Mouse (Mus musculus) liver, embryonic 16.5 days (tissue): ENCODE measurements around the gene Tmcc1. TPM values are rescaled to one million over a fixed set of nuclear protein-coding genes. Genes with fewer than 3 reads are reported as not detected.
"Not testable (repeated sequence)": the region's sequence is repeated elsewhere in the genome, so short reads cannot be mapped to it uniquely, and the experiment has no call there.

Experiments used
- ATAC-seq: fragments of 200-750 bp; cut with Nextera tagmentation; 2 replicates; pipeline ENCODE4 v1.8.0; 2017; ENCODE audit warnings: low read depth, mild to moderate bottlenecking, moderate number of reproducible peaks, moderate library complexity
- H3K27ac ChIP-seq: fragments of 300-500 bp; sonication (generic); 2 replicates; pipeline ENCODE4 v1.5.1; 2014; ENCODE audit warnings: mild to moderate bottlenecking, low read length
- H3K27me3 ChIP-seq: fragments of 300-500 bp; sonication (generic); 2 replicates; pipeline ENCODE4 v1.6.1; 2014; ENCODE audit warnings: low read depth, low read length, mixed read lengths; ENCODE audit not compliant: control insufficient read depth, insufficient read depth
- H3K36me3 ChIP-seq: fragments of 300-500 bp; sonication (generic); 2 replicates; pipeline ENCODE4 v1.6.1; 2014; ENCODE audit warnings: mild to moderate bottlenecking; ENCODE audit not compliant: control insufficient read depth, insufficient read depth
- H3K4me1 ChIP-seq: fragments of 300-500 bp; sonication (generic); 2 replicates; pipeline ENCODE4 v1.6.1; 2014; ENCODE audit warnings: low read depth, low read length, mixed read lengths; ENCODE audit not compliant: control insufficient read depth
- H3K4me2 ChIP-seq: fragments of 300-500 bp; sonication (generic); 2 replicates; pipeline ENCODE4 v1.6.1; 2014; ENCODE audit warnings: low read depth, low read length, mixed read lengths
- H3K4me3 ChIP-seq: fragments of 300-500 bp; sonication (generic); 2 replicates; pipeline ENCODE4 v1.5.1; 2014; ENCODE audit warnings: low read depth, mild to moderate bottlenecking, low read length
- H3K9ac ChIP-seq: fragments of 300-500 bp; sonication (generic); 2 replicates; pipeline ENCODE4 v1.6.1; 2014; ENCODE audit warnings: low read depth, low read length
- H3K9me3 ChIP-seq: fragments of 300-500 bp; sonication (generic); replicated peaks from 2 replicates; pipeline ENCODE4 v1.6.1; 2016; ENCODE audit warnings: low read length; ENCODE audit not compliant: control insufficient read depth
- WGBS: fragments of 180-500 bp; shearing (Covaris S2); extraction: QIAGEN DNeasy Blood & Tissue Kit; methylation state at CpG from one replicate; pipeline ENCODE4 v1.1.7; 2014; ENCODE audit not compliant: insufficient replicate concordance; 5-methylcytosine and 5-hydroxymethylcytosine counted together
- polyA plus RNA-seq: library from polyadenylated mRNA; unstranded; fragments of >200 nt; fragmentation: Nextera tagmentation; extraction: Ambion mirVana; gene quantifications from 2 replicates; pipeline ENCODE4 v1.2.1, GENCODE M21; 2015

The Tmcc1 gene
- polyA plus RNA-seq, 1 experiment from 2014 or later = 3.6 TPM

DNA sequence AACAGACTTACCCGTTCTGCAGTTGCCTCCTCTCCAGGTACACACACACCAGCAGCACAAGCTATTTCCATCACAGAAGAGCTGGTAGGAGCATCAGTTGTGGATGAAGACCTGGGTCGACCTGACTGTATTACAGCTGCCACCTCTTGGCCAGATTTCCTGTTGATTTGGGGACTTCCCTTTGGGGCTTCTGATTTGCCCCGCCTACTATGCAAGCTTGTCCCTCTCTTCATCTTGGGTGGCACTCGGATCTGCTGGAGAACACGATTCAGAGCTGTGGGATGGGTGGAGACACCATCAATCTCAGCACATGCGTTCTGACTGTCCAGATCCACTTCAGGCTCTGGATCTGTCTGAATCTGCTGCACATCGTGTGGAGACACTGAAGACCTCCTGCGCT is 59.5 kb downstream of the Tmcc1 start:
- no peaks in the 10 kb centered on the region for H3K27me3 ChIP-seq
- 67% methylated on average over 8 of the region's 8 CpGs for WGBS
- no peak for ATAC-seq

DNA sequence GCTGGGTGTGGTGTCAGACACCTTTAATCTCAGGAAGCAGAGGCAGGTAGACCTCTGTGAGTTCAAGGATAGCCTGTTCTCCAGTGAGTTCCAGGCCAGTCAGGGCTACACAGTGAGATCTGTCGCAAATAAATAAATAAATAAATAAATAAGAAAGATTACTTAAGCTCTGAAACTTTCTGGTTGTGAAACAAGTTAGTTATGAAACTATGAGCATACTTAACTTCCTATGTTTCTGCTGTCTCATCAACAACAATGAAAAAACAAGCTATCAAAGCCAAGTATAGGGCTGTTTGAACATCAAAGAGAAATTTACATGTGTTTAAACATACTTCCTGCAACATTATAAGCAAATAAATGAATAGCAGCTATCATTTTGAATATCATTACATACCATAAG is 61.5 kb downstream of the Tmcc1 start:
- H3K27me3 ChIP-seq = no peaks in the 10 kb centered on the region
- WGBS = 63% methylated on average over 1 of the region's 1 CpGs

More for the DNA sequence above, 59.5 kb downstream of the Tmcc1 start:
- no peaks in the 10 kb centered on the region; the same call in 1 of the 2 replicates for H3K4me1 ChIP-seq
- H3K9me3 ChIP-seq = no peaks in the 10 kb centered on the region
- no peaks in the 10 kb centered on the region for H3K36me3 ChIP-seq
- H3K9ac ChIP-seq = no peak overlapping the region
- no peak overlapping the region for H3K4me3 ChIP-seq
- no peak overlapping the region for H3K27ac ChIP-seq
- no peak overlapping the region for H3K4me2 ChIP-seq

DNA sequence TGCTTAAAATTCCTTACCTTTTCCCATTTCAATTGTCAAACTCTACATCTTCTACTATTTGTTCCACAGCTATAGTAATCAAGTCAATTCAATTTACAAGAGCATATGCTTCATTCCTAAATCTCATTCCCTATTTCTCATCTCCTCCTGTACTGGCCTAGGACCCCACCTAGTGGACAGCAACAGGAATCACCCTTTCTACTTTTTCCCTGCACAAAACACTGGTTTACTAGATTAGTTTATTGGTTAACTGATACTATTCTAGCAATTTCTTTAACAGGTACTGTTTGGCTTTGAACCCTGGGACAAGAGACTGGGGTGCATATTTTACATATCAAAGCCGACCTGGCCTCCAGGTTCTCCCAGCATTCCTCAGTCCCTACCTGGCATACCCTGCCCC is 64.6 kb downstream of the Tmcc1 start:
- Histone ChIP-seq H3K9ac (no peak overlapping the region), H3K27ac (no peak overlapping the region), H3K4me2 (no peak overlapping the region), H3K4me3 (no peak overlapping the region), H3K4me1 (no peaks in the 10 kb centered on the region), H3K9me3 (no peaks in the 10 kb centered on the region), H3K27me3 (no peaks in the 10 kb centered on the region), H3K36me3 (no peaks in the 10 kb centered on the region)
- no peak for ATAC-seq
- 4% methylated on average over 1 of the region's 1 CpGs for WGBS

More for the DNA sequence above, 61.5 kb downstream of the Tmcc1 start:
- ATAC-seq = no peak
- no peaks in the 10 kb centered on the region; the same call in 1 of the 2 replicates for H3K4me1 ChIP-seq
- H3K4me3 ChIP-seq = no peak overlapping the region
- H3K9ac ChIP-seq = no peak overlapping the region
- no peaks in the 10 kb centered on the region for H3K9me3 ChIP-seq
- H3K36me3 ChIP-seq = no peaks in the 10 kb centered on the region
- no peak overlapping the region for H3K27ac ChIP-seq
- H3K4me2 ChIP-seq = no peak overlapping the region

DNA sequence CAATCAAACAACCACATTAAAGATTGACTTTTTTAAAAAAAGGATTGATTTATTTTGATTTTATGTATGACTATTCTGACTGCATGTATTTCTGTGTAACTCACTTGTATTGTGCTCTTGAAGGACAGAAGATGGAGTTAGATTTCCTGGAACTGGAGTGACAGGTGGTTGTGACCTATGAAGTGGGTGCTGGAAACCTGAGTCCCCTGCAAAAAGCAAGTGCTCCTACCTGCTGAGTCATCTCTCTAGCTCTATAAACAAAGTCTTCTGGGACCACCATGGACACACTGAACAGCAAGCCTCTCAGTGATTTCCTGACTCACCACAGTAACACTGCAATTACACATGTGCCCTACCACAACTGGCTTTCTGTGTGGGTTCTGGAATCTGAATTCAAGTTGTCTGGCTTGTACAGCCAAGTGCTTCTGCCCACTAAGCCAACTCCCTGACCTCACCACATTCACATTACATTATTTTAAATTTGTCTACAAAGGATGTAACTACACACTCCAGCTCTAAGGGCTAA is 65.3 kb downstream of the Tmcc1 start:
- no peak overlapping the region for H3K4me2 ChIP-seq
- H3K27ac ChIP-seq = no peak overlapping the region
- H3K9me3 ChIP-seq = no peaks in the 10 kb centered on the region
- H3K4me1 ChIP-seq = no peaks in the 10 kb centered on the region
- ATAC-seq = no peak
- no peak overlapping the region for H3K4me3 ChIP-seq
- no peaks in the 10 kb centered on the region for H3K27me3 ChIP-seq
- H3K9ac ChIP-seq = no peak overlapping the region
- no peaks in the 10 kb centered on the region for H3K36me3 ChIP-seq

DNA sequence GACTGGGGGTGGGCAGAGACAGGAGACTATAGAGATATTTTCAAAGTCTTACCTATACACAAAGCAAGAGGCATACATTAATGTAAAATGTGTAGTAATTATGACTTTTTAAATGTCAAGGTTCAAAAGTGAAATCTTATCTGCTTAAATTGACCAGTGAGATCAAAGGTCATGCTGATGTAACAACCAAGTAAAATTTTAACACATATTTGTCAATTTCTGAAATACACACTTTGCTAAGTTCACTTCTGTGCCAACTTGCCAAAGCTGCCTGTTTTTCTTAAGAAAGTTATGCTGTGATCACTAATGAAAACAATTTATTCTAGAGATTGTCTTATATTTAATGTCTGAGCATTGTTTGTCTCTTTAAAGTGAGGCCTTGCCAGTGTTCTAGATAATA is 66.7 kb downstream of the Tmcc1 start:
- H3K4me1 ChIP-seq = no peaks in the 10 kb centered on the region
- no peak for ATAC-seq
- H3K27ac ChIP-seq = no peak overlapping the region
- H3K27me3 ChIP-seq = no peaks in the 10 kb centered on the region
- no peaks in the 10 kb centered on the region for H3K36me3 ChIP-seq
- no peak overlapping the region for H3K4me3 ChIP-seq
- H3K4me2 ChIP-seq = no peak overlapping the region
- no peaks in the 10 kb centered on the region for H3K9me3 ChIP-seq
- no peak overlapping the region for H3K9ac ChIP-seq

DNA sequence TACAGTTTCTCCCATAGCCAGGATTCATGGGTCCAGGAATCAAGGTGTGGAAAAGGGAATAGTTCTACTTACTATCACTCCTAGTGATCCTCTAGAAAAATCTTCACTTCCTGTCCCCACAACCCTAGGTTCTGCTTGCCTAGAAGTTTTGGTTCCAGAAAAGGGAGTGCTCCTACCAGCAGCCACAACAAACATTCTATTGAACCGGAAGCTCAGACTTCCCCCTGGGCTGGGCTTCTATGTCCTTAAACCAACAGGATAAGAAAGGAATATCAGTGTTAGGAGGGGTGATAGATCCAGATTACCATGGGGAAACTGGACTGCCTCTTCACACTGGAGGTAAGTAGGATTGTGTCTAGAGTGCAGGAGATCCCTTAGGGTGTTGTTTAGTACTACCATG is 70.4 kb downstream of the Tmcc1 start:
- no peaks in the 10 kb centered on the region for H3K9me3 ChIP-seq
- 66% methylated on average over 1 of the region's 1 CpGs for WGBS
- no peak overlapping the region for H3K4me2 ChIP-seq
- H3K27ac ChIP-seq = no peak overlapping the region
- no peak for ATAC-seq
- no peaks in the 10 kb centered on the region for H3K4me1 ChIP-seq
- H3K4me3 ChIP-seq = no peak overlapping the region
- no peak overlapping the region for H3K9ac ChIP-seq
- no peaks in the 10 kb centered on the region for H3K27me3 ChIP-seq
- no peaks in the 10 kb centered on the region for H3K36me3 ChIP-seq

DNA sequence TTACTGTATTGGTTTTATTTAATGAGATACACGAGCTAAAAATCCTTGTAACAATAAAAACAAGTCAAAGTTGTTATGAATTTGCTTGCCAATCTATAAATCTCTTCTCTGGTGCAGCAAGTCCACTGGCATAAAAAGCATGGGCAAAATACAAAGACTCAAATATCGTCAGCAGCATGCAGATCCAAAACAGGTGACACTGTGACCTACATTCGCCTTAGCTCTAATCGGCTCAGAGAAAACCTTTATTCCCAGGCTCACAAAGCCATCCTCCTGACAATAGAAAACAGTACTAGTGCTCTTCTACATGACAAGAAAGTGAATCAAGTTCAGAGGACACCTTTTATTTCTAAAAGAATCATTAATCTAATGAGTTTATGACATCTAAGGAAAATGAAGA is 73.6 kb downstream of the Tmcc1 start:
- 74% methylated on average over 4 of the region's 4 CpGs for WGBS

DNA sequence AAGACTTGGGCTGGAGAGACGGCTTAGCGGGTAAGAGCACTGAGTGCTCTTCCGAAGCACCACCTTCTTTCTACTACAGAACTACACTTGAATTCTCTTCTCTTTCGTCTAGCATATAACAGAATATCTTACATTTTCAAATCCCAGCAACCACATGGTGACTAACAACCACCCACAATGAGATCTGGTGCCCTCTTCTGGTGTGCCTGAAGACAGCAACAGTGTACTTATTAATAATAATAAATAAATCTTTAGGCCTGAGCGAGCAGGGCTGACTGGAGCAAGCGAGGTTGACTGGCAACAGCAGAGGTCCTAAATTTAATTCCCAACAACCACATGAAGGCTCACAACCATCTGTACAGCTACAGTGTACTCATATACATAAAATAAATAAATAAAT is 76.7 kb downstream of the Tmcc1 start:
- not testable (repeated sequence) for H3K4me1 ChIP-seq, H3K27me3 ChIP-seq, H3K27ac ChIP-seq, H3K9me3 ChIP-seq, H3K9ac ChIP-seq, ATAC-seq, H3K4me3 ChIP-seq, H3K36me3 ChIP-seq, H3K4me2 ChIP-seq
- 79% methylated on average over 6 of the region's 6 CpGs for WGBS

More for the DNA sequence above, 73.6 kb downstream of the Tmcc1 start:
- Histone ChIP-seq H3K4me3 (no peak overlapping the region), H3K9me3 (no peaks in the 10 kb centered on the region), H3K4me2 (no peak overlapping the region), H3K27me3 (no peaks in the 10 kb centered on the region), H3K4me1 (no peaks in the 10 kb centered on the region), H3K27ac (no peak overlapping the region), H3K9ac (no peak overlapping the region), H3K36me3 (no peaks in the 10 kb centered on the region)
- ATAC-seq = no peak

DNA sequence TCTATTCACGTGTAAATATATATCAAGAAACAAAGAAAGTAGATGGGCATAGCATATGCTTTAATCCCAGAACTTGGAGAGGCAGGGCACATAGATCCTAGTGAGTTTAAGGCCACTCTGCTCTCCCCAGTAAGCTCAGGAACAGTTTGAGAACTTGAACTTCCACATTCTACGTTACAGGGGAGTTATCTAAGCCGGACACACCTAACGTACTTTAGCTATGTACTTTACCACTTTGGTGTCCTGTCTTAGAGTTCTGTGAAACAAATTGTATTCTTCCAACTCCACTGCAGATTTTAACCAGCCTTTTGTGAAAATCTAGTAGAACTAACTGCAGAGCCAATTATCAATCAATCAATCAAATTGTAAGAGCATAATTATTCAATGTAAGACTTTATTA is 82.7 kb downstream of the Tmcc1 start:
- 38% methylated on average over 4 of the region's 4 CpGs for WGBS
- Histone ChIP-seq H3K4me2 (no peak overlapping the region), H3K9me3 (no peaks in the 10 kb centered on the region), H3K4me1 (peaks cover 8% of the 10 kb centered on the region), H3K36me3 (no peaks in the 10 kb centered on the region), H3K4me3 (no peak overlapping the region), H3K27ac (no peak overlapping the region), H3K27me3 (no peaks in the 10 kb centered on the region), H3K9ac (no peak overlapping the region)
- ATAC-seq = no peak
